ENCODE assay signal across 24 mouse cellular contexts in the genomic region with DNA sequence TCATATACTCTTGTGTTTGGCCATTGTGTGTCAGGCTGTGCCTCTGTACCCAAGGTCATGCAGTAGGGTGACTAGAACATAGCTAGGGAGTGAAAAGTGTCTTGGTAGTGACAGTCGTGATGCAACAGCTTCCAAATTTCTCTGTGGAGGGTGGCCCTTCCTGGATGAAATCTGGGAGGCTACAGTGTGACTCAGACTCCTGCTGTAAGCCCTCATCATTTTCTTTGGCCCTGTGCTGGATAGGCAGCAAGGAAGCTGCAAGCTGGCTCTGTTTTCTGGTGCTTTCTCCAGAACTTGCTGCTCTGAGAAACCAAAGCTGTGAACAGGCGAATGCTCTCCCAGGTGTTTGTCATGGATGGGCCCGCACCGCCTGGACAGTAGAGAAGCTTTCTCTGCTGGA. TPM values are rescaled to one million over a fixed set of nuclear protein-coding genes. Genes with fewer than 3 reads are reported as not detected.
"Had no signal": no experiment of that assay in that cellular context is flagged by ENCODE, and none has a peak within 500 bp of the region (broad histone marks: within the 10 kb centered on the region; RNA-seq: fewer than 3 reads in every experiment).

No protein-coding gene starts in this region.

- ATAC-seq: intestine, postnatal 0 days; midbrain, embryonic 15.5 days had no signal

- DNase-seq: kidney, adult 2 months; kidney, postnatal 25 days; layer of hippocampus, postnatal 36 days; left cerebral cortex, postnatal 4 days; liver; lung, adult 2 months; lung, postnatal 14 days; lung, postnatal 4 days; retina, postnatal 1 day; right cerebral cortex, postnatal 25 days; spleen, adult 18-20 months had no signal

- H3K36me3 ChIP-seq: limb, embryonic 13.5 days; liver, embryonic 15.5 days; stomach, embryonic 15.5 days had no signal

- H3K27ac ChIP-seq: kidney, postnatal 0 days; limb, embryonic 13.5 days; liver, embryonic 15.5 days; midbrain, embryonic 12.5 days; midbrain, embryonic 15.5 days; neural tube, embryonic 13.5 days; stomach, embryonic 15.5 days had no signal

- H3K4me3 ChIP-seq: limb, embryonic 13.5 days; liver, embryonic 15.5 days; midbrain, embryonic 12.5 days; midbrain, embryonic 15.5 days; myocyte; neural tube, embryonic 13.5 days; stomach, embryonic 15.5 days had no signal

- H3K9me3 ChIP-seq: limb, embryonic 13.5 days; liver, embryonic 15.5 days; midbrain, embryonic 12.5 days; midbrain, embryonic 15.5 days; neural tube, embryonic 13.5 days; stomach, embryonic 15.5 days had no signal

- H3K27me3 ChIP-seq: limb, embryonic 13.5 days; liver, embryonic 15.5 days; midbrain, embryonic 12.5 days; midbrain, embryonic 15.5 days; neural tube, embryonic 13.5 days; stomach, embryonic 15.5 days had no signal

- H3K9ac ChIP-seq: limb, embryonic 13.5 days; liver, embryonic 15.5 days; midbrain, embryonic 12.5 days; midbrain, embryonic 15.5 days; neural tube, embryonic 13.5 days; stomach, embryonic 15.5 days had no signal

- H3K4me2 ChIP-seq: limb, embryonic 13.5 days; liver, embryonic 15.5 days; midbrain, embryonic 12.5 days; midbrain, embryonic 15.5 days; neural tube, embryonic 13.5 days; stomach, embryonic 15.5 days had no signal

- H3K4me1 ChIP-seq: stomach, embryonic 15.5 days had no signal

RNA-seq across cellular contexts. Expression of gene Rgs16, which starts 43.6 kb away (rescaled TPM):
- total RNA-seq: megakaryocyte progenitor cell, adult 5-6 weeks; neutrophil, adult 5-6 weeks had no signal

RNA-seq across cellular contexts. Expression of gene Rgs8, which starts 43.7 kb away (rescaled TPM):
- total RNA-seq: megakaryocyte-erythroid progenitor cell, adult 5-6 weeks; monocyte, adult 5-6 weeks; neutrophil, adult 5-6 weeks had no signal
